ENCODE assay signal across 13 mouse cellular contexts in the genomic region with DNA sequence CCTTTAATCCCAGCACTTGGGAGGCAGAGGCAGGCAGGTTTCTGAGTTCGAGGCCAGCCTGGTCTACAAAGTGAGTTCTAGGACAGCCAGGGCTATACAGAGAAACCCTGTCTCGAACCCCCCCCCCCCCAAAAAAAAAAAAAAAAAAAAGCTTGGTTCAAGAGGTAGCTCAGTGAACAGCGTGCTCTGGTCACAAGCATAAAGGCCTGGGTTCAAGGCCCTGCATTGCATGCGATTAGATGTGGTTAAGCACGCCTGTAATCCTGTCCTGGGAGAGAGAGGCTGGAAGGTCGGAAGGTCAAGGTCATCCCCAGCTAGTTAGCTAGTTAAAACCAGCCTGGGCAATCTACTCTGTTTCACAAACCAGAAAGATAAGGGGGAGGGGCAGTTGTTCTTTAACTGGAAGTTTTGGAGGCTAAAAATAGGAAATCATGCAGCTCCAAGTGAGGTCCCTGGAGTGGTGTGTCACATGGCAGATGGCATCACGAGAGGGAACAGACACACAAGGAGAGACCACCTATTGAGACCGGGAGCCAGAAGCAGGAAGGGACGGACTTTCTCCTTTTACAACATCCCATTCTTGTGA. TPM values are rescaled to one million over a fixed set of nuclear protein-coding genes. Genes with fewer than 3 reads are reported as not detected.
DNase-seq lines count a peak whose midpoint lies in the region; ATAC-seq and TF ChIP-seq lines count a peak whose summit lies in the region.
"Had no signal": no experiment of that assay in that cellular context is flagged by ENCODE, and none has a peak within 500 bp of the region (broad histone marks: within the 10 kb centered on the region; RNA-seq: fewer than 3 reads in every experiment).

No protein-coding gene starts in this region.

- H3K4me2 ChIP-seq in heart, postnatal 0 days (ENCODE audit: low read depth, low read length): no peak overlapping the region
- H3K4me2 ChIP-seq in midbrain, embryonic 12.5 days (replicated peaks): no peak overlapping the region
- H3K4me2 ChIP-seq in midbrain, postnatal 0 days (ENCODE audit: low read depth, low read length, poor library complexity, severe bottlenecking): no peak overlapping the region
- H3K4me2 ChIP-seq: neural tube, embryonic 12.5 days had no signal

- H3K9ac ChIP-seq in heart, postnatal 0 days (replicated peaks; ENCODE audit: low read depth, low read length): no peak overlapping the region
- no peak overlapping the region for H3K9ac ChIP-seq in midbrain, embryonic 12.5 days (replicated peaks)
- no peak overlapping the region for H3K9ac ChIP-seq in midbrain, postnatal 0 days (replicated peaks; ENCODE audit: low read length, poor library complexity, severe bottlenecking)
- H3K9ac ChIP-seq: neural tube, embryonic 12.5 days had no signal

- no peak for TF ChIP-seq CTCF in heart, postnatal 0 days (IDR thresholded peaks at IDR 0.05; ENCODE audit: low read depth)
- no peak for TF ChIP-seq CTCF in midbrain, postnatal 0 days (IDR thresholded peaks at IDR 0.05)

- peak; percentile 31 for DNase-seq in embryo, embryonic 10.5 days (ENCODE audit: low spot score)
- no peak for DNase-seq in embryo, embryonic 9.5 days (ENCODE audit: extremely low spot score)
- peak; percentile 70 for DNase-seq in heart, postnatal 0 days (ENCODE audit: low spot score)
- DNase-seq in heart, adult 8-10 months (ENCODE audit: low spot score): no peak
- DNase-seq in midbrain, postnatal 0 days (ENCODE audit: low spot score): no peak
- no peak for DNase-seq in embryo, embryonic 10 days (ENCODE audit: low spot score)
- DNase-seq: cerebellum, adult 11 months had no signal

- WGBS in heart, postnatal 0 days: 64% methylated on average over 8 of the region's 9 CpGs
- WGBS in midbrain, embryonic 12.5 days: 68% methylated on average over 9 of the region's 9 CpGs
- WGBS in midbrain, postnatal 0 days: 77% methylated on average over 9 of the region's 9 CpGs

- H3K27ac ChIP-seq in heart, postnatal 0 days (ENCODE audit: low read depth): peak overlapping the region; percentile 39; the same call in 1 of the 2 replicates
- H3K27ac ChIP-seq in midbrain, embryonic 12.5 days (replicated peaks): no peak overlapping the region
- H3K27ac ChIP-seq in midbrain, postnatal 0 days (ENCODE audit: low read depth, low read length): no peak overlapping the region
- H3K27ac ChIP-seq: neural tube, embryonic 12.5 days had no signal

- H3K36me3 ChIP-seq in heart, postnatal 0 days (replicated peaks; ENCODE audit: control insufficient read depth, insufficient read depth, low read length): no peaks in the 10 kb centered on the region
- H3K36me3 ChIP-seq in midbrain, embryonic 12.5 days: no peaks in the 10 kb centered on the region
- no peaks in the 10 kb centered on the region for H3K36me3 ChIP-seq in midbrain, postnatal 0 days (ENCODE audit: insufficient read depth, low read length)
- H3K36me3 ChIP-seq: G1E; neural tube, embryonic 12.5 days had no signal

- peaks cover 10% of the 10 kb centered on the region; the same call in 1 of the 2 replicates for H3K4me1 ChIP-seq in heart, postnatal 0 days (ENCODE audit: control insufficient read depth, insufficient read depth)
- H3K4me1 ChIP-seq in midbrain, embryonic 12.5 days: peaks cover 11% of the 10 kb centered on the region
- H3K4me1 ChIP-seq in midbrain, postnatal 0 days (ENCODE audit: insufficient read depth, low read length): no peaks in the 10 kb centered on the region

- ATAC-seq in heart, postnatal 0 days (ENCODE audit: insufficient read depth, low read depth): peak; percentile 84
- 0 out of 2 replicates have a peak, but pooled peaks have one; percentile 5 for ATAC-seq in midbrain, embryonic 12.5 days (ENCODE audit: low FRiP score, low read depth)
- ATAC-seq in midbrain, postnatal 0 days (ENCODE audit: low FRiP score): no peak
- no peak for ATAC-seq in monocyte, adult 5-6 weeks (replicated peaks; ENCODE audit: insufficient number of reproducible peaks, low FRiP score, low TSS enrichment, poor library complexity, severe bottlenecking)
- ATAC-seq: activated CD4-positive, CD25-positive, alpha-beta regulatory T cell, adult 4 months; intestine, postnatal 0 days had no signal

- H3K27me3 ChIP-seq in heart, postnatal 0 days (ENCODE audit: control insufficient read depth, insufficient read depth, low read length): no peaks in the 10 kb centered on the region
- H3K27me3 ChIP-seq in midbrain, embryonic 12.5 days: no peaks in the 10 kb centered on the region
- no peaks in the 10 kb centered on the region for H3K27me3 ChIP-seq in midbrain, postnatal 0 days (ENCODE audit: insufficient read depth, low read length)
- H3K27me3 ChIP-seq: neural tube, embryonic 12.5 days had no signal

- H3K9me3 ChIP-seq in heart, postnatal 0 days (replicated peaks; ENCODE audit: control insufficient read depth, low read length): no peaks in the 10 kb centered on the region
- H3K9me3 ChIP-seq in midbrain, embryonic 12.5 days: no peaks in the 10 kb centered on the region
- no peaks in the 10 kb centered on the region for H3K9me3 ChIP-seq in midbrain, postnatal 0 days (ENCODE audit: low read length)
- H3K9me3 ChIP-seq: G1E; neural tube, embryonic 12.5 days had no signal

- no peak overlapping the region for H3K4me3 ChIP-seq in heart, postnatal 0 days (ENCODE audit: low read depth, low read length)
- H3K4me3 ChIP-seq in midbrain, embryonic 12.5 days: no peak overlapping the region
- no peak overlapping the region for H3K4me3 ChIP-seq in midbrain, postnatal 0 days (ENCODE audit: low read depth, low read length)
- H3K4me3 ChIP-seq: neural tube, embryonic 12.5 days had no signal

- TF ChIP-seq EP300 in heart, postnatal 0 days (IDR thresholded peaks at IDR 0.05; ENCODE audit: low read depth): no peak

RNA-seq across cellular contexts. Expression of gene Cnn3, which starts 7.4 kb away (rescaled TPM):
- 132 and 166 TPM in 2 replicates for total RNA-seq in heart, postnatal 0 days (2014; rRNA removed; ENCODE audit: low replicate concordance)
- polyA plus RNA-seq in heart, postnatal 0 days (2015; fragmentation: Nextera tagmentation; extraction: Ambion mirVana): 187 and 190 TPM in 2 replicates
- 10 to 100 TPM; 30.4 to 35.4 (median 33.8) TPM for total RNA-seq in heart, adult 8-10 months (2022)
- 905 and 975 TPM in 2 replicates for polyA plus RNA-seq in midbrain, embryonic 12.5 days (2016; fragmentation: Nextera tagmentation; extraction: Ambion mirVana)
- 116 and 122 TPM in 2 replicates for total RNA-seq in midbrain, postnatal 0 days (2014; rRNA removed)
- 181 and 187 TPM in 2 replicates for polyA plus RNA-seq in midbrain, postnatal 0 days (2015; fragmentation: Nextera tagmentation; extraction: Ambion mirVana)
- 5.2 to 37.7 TPM (median 7.7 TPM) in 3 replicates for total RNA-seq in monocyte, adult 5-6 weeks (2017)
- polyA plus RNA-seq: G1E had no signal

Comparison
In these comparisons a context has a peak if more than half of its experiments do, and no peak if none do; other contexts are left out.
1. DNase-seq: peak in embryo, embryonic 10.5 days (single experiment) and heart, postnatal 0 days (single experiment); none in embryo, embryonic 9.5 days (single experiment), heart, adult 8-10 months (single experiment), midbrain, postnatal 0 days (single experiment) and embryo, embryonic 10 days (single experiment).
2. ATAC-seq: peak in heart, postnatal 0 days (single experiment) and midbrain, embryonic 12.5 days (single experiment); none in midbrain, postnatal 0 days (single experiment) and monocyte, adult 5-6 weeks (single experiment).